Mouse (Mus musculus) neural tube, embryonic 15.5 days (tissue): Measurements from ENCODE around the gene Ccdc83. TPM values are rescaled to one million over a fixed set of nuclear protein-coding genes. Genes with fewer than 3 reads are reported as not detected.

Experiments
- ATAC-seq: fragments of 200-750 bp; cut with Nextera tagmentation; 2 replicates; pipeline ENCODE4 v1.8.0; 2017; ENCODE audit warnings: mild to moderate bottlenecking, moderate TSS enrichment, moderate library complexity; ENCODE audit not compliant: low FRiP score
- H3K27ac ChIP-seq: fragments of 300-500 bp; sonication (generic); replicated peaks from 2 replicates; pipeline ENCODE4 v1.5.1; 2015; ENCODE audit warnings: mild to moderate bottlenecking, inconsistent platforms
- H3K27me3 ChIP-seq: fragments of 300-500 bp; sonication (generic); replicated peaks from 2 replicates; pipeline ENCODE4 v1.6.1; 2015; ENCODE audit warnings: inconsistent platforms
- H3K36me3 ChIP-seq: fragments of 300-500 bp; sonication (generic); 2 replicates; pipeline ENCODE4 v1.6.1; 2015; ENCODE audit warnings: inconsistent platforms
- H3K4me1 ChIP-seq: fragments of 300-500 bp; sonication (generic); 2 replicates; pipeline ENCODE4 v1.6.1; 2015; ENCODE audit warnings: inconsistent platforms
- H3K4me2 ChIP-seq: fragments of 300-500 bp; sonication (generic); 2 replicates; pipeline ENCODE4 v1.6.1; 2015; ENCODE audit warnings: inconsistent platforms, mild to moderate bottlenecking, moderate library complexity
- H3K4me3 ChIP-seq: fragments of 300-500 bp; sonication (generic); replicated peaks from 2 replicates; pipeline ENCODE4 v1.5.1; 2015; ENCODE audit warnings: mild to moderate bottlenecking, inconsistent platforms
- H3K9ac ChIP-seq: fragments of 300-500 bp; sonication (generic); replicated peaks from 2 replicates; pipeline ENCODE4 v1.6.1; 2015; ENCODE audit warnings: mild to moderate bottlenecking, inconsistent platforms
- H3K9me3 ChIP-seq: fragments of 300-500 bp; sonication (generic); replicated peaks from 2 replicates; pipeline ENCODE4 v1.6.1; 2016; ENCODE audit warnings: inconsistent platforms
- WGBS: fragments of 180-500 bp; shearing (Covaris S2); methylation state at CpG from one replicate; pipeline ENCODE4 v1.1.7; 2015; ENCODE audit warnings: mixed read lengths; 5-methylcytosine and 5-hydroxymethylcytosine counted together
- polyA plus RNA-seq: library from polyadenylated mRNA; unstranded; fragments of >200 nt; fragmentation: Nextera tagmentation; extraction: Ambion mirVana; gene quantifications from 2 replicates; pipeline ENCODE4 v1.2.1, GENCODE M21; 2015

Ccdc83 gene
- polyA plus RNA-seq = not detected in 2 replicates

DNA sequence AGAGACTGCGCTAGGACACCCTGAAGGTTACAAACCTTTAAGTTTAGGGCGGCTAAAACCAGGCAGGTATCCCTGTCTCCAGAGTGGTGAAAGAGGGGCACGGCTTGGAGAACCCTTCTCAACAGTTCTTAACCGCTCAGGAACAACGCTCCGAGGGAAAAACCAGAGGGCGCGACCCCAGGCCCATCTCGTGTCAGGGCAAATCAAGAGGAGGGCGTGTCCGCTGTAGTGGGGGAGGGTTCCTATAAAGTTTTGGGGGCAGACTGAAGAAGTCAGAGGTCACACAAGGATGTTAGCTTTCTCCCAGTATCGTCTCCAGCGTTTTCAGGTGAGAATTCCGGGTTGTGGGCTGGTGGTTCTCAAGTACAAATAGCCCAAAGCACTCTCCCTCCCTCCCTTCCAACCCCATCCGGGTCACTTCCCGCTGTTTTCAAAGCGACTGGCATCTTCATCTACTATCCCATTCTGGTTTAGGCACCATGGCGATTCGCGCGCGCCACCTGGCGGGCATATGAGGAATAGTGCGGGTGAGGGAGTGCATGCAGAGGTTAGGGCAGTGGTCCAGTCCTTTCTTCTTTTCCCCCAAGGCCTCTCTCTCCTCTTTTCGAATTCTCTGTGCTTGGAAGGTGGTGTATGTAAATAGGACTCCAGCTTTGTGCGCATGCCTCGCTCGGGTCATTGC lies at the start of gene Ccdc83:
TSS of gene Ccdc83 (minus strand) at position 489 of the 682 bp plus-strand sequence.
- Histone ChIP-seq H3K4me2 (peak within 1 kb of the TSS; percentile 61), H3K9ac (no peak within 1 kb of the TSS), H3K27me3 (no peaks in the 10 kb centered on the region), H3K4me3 (peak within 1 kb of the TSS; percentile 28), H3K27ac (no peak within 1 kb of the TSS), H3K9me3 (no peaks in the 10 kb centered on the region), H3K36me3 (no peaks in the 10 kb centered on the region), H3K4me1 (peaks cover 5% of the 10 kb centered on the region)
- WGBS = 7% methylated on average over 28 of the region's 28 CpGs
- ATAC-seq = peak; percentile 92

DNA sequence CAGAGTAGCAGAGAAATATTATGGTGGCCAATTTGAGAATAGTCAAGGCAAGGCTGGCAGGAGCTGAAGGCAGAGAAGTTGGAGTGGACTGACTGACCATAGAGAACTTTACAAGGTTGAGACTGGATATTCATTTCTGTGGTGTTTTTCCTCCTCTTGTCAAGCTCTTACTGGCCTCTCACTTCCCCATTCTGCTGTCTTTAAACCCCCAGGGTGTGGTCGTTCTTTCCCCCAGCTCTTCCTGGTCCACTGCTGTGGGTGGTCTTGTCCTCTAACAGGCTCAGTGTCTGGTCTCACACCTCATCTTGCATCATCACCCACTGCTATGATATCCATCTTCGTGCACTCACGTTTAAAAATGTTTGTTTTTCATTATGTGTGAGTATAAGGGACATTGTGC lies 47.8 kb upstream of the Ccdc83 start:
- Histone ChIP-seq H3K4me1 (no peaks in the 10 kb centered on the region), H3K36me3 (no peaks in the 10 kb centered on the region), H3K4me3 (no peak overlapping the region), H3K27ac (no peak overlapping the region), H3K27me3 (no peaks in the 10 kb centered on the region), H3K9ac (no peak overlapping the region), H3K4me2 (no peak overlapping the region), H3K9me3 (no peaks in the 10 kb centered on the region)
- ATAC-seq = no peak
- WGBS = 82% methylated on average over 3 of the region's 3 CpGs

DNA sequence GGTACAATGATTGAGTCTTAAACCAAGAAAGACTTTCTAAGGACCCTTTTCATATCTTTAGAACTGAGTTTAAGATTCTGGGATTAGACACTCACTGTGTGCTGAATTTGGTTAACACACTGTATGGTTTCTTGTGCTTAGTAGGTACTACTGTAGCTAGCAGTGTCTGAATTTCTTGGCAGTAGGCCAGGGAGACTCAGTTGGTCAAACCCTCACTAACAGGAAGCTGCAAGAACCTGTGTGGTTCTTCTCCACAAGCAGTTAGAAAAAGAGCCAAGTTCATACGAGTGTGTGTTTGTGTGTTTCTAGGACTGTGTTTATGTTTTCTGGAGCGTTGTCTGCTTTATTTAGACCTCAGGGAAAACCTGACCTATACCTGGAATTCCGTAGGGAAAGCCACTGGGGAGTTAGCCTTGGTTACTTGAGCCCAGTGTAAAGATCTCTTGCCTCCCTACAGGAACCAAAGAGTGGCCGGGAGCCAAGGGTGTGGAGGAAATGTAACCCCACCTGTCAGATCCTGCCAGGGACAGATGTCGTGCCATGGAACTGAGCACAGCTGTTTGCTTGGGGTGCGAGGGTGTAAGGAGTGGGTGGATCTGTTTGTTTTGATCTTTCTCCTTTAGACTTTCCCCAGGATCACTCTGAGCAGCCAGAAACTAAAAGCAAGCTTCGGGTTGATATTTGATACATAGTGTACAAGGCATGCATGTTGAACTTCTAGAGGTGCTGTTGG lies 46.7 kb upstream of the Ccdc83 start:
- Histone ChIP-seq H3K4me3 (no peak overlapping the region), H3K4me2 (no peak overlapping the region), H3K4me1 (no peaks in the 10 kb centered on the region), H3K36me3 (no peaks in the 10 kb centered on the region), H3K27ac (no peak overlapping the region), H3K9me3 (no peaks in the 10 kb centered on the region), H3K27me3 (no peaks in the 10 kb centered on the region), H3K9ac (no peak overlapping the region)
- WGBS = 77% methylated on average over 7 of the region's 7 CpGs
- ATAC-seq = no peak

DNA sequence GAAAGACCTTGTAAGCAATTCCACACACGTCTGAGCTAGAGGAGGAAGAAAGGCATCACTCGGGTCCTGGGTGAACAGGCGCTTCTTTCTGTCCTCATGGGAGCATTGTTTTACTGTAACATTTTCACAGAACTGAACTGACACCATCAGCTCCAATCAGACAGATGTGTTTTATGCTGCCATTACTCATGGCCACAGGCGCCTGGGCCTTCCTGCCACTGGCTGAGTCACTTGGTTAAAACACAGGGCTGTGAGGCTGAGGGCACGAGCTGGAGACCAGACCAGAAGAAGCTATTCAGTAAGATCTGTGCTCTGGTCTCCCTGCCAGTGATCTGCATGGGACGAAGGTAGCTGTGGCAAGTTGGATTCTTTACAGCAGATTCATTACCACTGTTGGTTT lies 42.4 kb upstream of the Ccdc83 start:
- Histone ChIP-seq H3K9me3 (no peaks in the 10 kb centered on the region), H3K27ac (no peak overlapping the region), H3K9ac (no peak overlapping the region), H3K4me3 (no peak overlapping the region), H3K36me3 (no peaks in the 10 kb centered on the region), H3K27me3 (peaks cover 11% of the 10 kb centered on the region), H3K4me2 (no peak overlapping the region), H3K4me1 (peaks cover 2% of the 10 kb centered on the region)
- ATAC-seq = no peak
- 70% methylated on average over 6 of the region's 6 CpGs for WGBS

DNA sequence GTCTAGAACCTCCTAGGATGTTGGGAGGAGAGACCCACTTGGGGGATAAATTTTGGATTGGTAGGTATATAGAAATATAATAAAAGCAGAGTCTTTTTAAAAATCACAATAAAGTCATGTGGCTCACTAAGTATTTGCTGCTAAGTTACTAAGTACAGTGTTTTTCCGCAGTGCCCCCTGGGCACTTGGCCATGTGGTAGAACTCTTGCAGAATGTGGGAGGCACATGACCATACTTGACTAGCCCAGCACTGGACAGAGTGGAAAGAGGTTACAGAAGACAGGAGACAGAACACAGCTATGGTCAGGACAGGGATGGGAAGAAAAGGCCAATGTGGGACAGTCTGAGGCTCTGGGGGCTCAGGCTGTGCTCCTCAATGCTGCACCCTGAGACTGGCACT lies 41.4 kb upstream of the Ccdc83 start:
- Histone ChIP-seq H3K9ac (no peak overlapping the region), H3K9me3 (no peaks in the 10 kb centered on the region), H3K27ac (no peak overlapping the region), H3K4me2 (no peak overlapping the region), H3K4me1 (peaks cover 7% of the 10 kb centered on the region), H3K27me3 (peaks cover 17% of the 10 kb centered on the region), H3K4me3 (no peak overlapping the region), H3K36me3 (no peaks in the 10 kb centered on the region)
- no peak for ATAC-seq
- 89% methylated on average over 1 of the region's 1 CpGs for WGBS

DNA sequence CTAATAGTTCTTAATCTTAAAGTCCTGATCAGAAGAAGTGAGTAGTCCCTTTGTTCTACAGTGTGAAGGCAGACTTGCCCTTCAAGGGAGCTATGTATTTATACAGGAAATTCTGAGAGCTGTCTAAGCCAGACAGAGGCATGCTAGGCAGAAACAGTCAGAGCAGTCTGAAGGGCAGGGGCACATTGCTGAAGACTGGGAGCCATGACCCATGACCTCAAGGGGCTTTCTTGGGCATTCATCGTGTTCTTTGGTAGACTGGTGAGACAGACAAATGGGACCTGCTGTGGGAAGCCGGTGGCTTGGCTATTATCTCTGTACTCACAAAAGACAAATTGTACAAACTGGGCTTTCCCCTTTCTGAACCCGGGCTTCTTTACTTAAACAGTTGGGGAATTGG lies 40.5 kb upstream of the Ccdc83 start:
- H3K9ac ChIP-seq = no peak overlapping the region
- H3K9me3 ChIP-seq = no peaks in the 10 kb centered on the region
- H3K4me1 ChIP-seq = peaks cover 7% of the 10 kb centered on the region
- WGBS = 6% methylated on average over 3 of the region's 3 CpGs
- H3K27ac ChIP-seq = no peak overlapping the region
- no peak overlapping the region for H3K4me2 ChIP-seq
- H3K36me3 ChIP-seq = no peaks in the 10 kb centered on the region
- ATAC-seq = no peak
- no peak overlapping the region for H3K4me3 ChIP-seq
- H3K27me3 ChIP-seq = peaks cover 17% of the 10 kb centered on the region

DNA sequence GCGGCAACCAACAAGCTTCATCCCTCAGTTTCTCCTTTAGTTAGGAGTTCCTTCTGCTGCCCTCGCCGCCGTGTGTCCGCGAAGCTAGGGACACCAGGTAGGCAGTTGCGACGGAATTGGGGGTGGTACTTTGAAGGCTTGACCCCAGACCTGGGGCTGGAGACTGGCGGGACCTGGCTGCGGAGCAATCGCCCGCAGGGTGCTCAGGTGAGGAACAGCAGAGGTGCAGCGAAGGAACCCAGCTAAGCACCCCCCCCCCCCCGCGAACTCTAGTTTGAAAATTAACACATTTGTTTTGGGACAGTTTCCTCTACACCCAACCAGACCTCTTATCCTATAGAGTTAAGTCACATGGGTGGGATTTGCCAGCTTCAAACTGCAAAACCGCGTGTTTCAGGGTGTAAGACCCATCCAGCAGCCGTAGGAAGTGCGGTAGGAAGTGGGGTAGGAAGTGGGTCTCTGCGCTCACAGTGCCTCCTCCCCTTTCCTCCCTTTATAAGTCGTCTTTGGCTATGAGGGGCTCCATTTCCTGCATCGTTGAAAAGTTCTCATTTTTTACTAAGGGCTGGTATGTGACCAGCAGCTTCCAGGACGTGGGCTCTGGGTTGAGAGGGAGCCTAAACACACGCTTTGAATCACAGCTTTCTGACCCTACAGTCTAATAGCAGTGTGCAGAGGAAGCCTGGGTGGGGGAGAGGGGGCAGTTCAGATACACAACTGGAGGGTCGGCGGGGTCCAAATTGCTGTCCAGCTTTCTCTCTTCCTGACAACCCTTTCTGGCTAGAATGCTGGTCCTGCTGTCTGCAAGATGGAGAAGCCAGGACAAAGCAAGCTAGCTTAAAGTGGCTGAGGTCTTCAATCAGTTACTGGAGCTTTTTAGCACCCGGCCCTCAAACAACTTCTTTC lies 37.3 kb upstream of the Ccdc83 start:
- H3K9ac ChIP-seq = peak overlapping the region; percentile 64
- WGBS = 3% methylated on average over 27 of the region's 27 CpGs
- no peaks in the 10 kb centered on the region for H3K36me3 ChIP-seq
- ATAC-seq = peak; percentile 45; the same call in 1 of the 2 replicates
- no peaks in the 10 kb centered on the region for H3K9me3 ChIP-seq
- peaks cover 30% of the 10 kb centered on the region for H3K27me3 ChIP-seq
- H3K4me2 ChIP-seq = peak overlapping the region; percentile 99
- peak overlapping the region; percentile 67 for H3K4me3 ChIP-seq
- H3K27ac ChIP-seq = no peak overlapping the region
- H3K4me1 ChIP-seq = peaks cover 7% of the 10 kb centered on the region

DNA sequence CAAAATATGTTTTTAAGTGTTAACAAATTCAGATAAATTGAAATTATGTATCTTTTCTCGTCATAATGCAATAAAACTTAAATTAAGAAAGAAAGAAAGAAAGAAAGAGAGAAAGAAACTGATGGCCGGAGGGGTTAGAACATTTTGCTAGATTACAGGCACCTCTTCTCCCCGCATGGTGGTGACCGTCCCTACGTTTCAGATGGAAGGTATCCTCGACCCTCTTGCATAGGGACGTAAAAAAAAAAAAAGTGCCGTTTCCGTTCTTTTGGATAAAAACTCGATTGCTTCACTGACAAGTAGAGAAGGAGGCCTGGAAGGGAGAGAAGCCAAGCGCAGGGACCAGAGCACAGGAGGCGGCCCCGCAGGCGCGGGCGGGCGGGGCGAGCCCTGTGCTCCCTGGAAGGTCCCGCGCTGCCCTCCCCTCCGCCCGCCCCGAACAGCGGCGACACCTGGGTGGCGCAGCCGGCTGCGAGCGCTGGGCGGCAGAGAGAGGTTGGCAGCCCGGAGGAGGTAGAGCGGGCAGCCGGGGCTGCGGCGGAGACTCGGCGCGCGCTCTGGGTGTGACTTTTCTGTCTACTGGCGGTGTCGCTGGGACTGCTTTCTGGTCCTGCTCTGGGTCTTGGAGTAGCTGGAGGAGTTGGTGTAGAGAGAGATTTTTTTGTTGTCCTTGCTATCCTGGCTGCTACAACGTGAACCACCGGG lies 36.5 kb upstream of the Ccdc83 start, which contains the start of gene Sytl2:
TSS of gene Sytl2 (plus strand) at position 311 of the 705 bp plus-strand sequence.
- H3K27ac ChIP-seq = no peak within 1 kb of the TSS
- peaks cover 7% of the 10 kb centered on the region for H3K4me1 ChIP-seq
- peak; percentile 86 for ATAC-seq
- H3K4me3 ChIP-seq = peak within 1 kb of the TSS; percentile 67
- WGBS = 1% methylated on average over 41 of the region's 43 CpGs
- peak within 1 kb of the TSS; percentile 99 for H3K4me2 ChIP-seq
- peaks cover 30% of the 10 kb centered on the region for H3K27me3 ChIP-seq
- H3K36me3 ChIP-seq = no peaks in the 10 kb centered on the region
- H3K9ac ChIP-seq = peak within 1 kb of the TSS; percentile 64
- no peaks in the 10 kb centered on the region for H3K9me3 ChIP-seq

DNA sequence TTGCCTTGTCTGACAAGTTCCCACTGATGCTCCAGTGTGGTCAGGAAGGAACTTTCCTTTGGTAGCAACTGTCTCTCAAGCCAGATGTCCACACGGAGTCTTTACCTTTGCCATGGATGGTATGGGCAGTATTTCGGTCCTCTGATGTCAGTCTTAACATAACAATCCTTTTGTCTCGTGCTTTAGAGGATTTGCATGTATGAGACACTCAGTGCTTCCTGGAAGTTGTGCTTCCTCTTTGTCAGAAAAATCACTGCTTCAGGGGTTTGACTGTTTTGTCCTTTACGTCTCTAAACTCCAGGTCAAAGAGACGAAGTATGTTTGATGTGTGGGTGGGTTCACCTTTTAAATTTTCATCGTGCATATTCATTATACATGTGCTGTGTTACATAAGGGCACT lies 26.3 kb upstream of the Ccdc83 start:
- WGBS = 87% methylated on average over 6 of the region's 6 CpGs
- Histone ChIP-seq H3K27me3 (no peaks in the 10 kb centered on the region), H3K4me3 (no peak overlapping the region), H3K36me3 (no peaks in the 10 kb centered on the region), H3K9ac (no peak overlapping the region), H3K9me3 (no peaks in the 10 kb centered on the region), H3K27ac (no peak overlapping the region), H3K4me2 (no peak overlapping the region), H3K4me1 (no peaks in the 10 kb centered on the region)
- no peak for ATAC-seq

DNA sequence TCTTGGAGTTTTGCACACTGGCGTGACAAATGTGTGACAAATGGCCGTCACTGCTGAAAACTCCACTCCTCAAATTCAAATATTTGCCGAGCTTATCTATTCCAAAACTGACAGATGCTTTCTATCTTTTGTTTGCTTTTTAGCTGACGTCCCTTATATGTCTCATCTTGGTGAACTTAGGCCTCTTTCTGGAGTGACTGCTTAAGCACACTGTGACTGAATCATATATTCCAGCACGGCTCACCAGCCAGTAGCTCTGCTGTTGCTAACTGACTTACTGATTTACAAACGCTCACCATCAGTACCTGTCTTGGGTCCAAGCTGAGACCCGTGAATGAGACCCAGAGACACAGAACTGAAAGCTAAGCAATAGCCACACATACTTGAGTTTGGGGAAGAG lies 19.2 kb upstream of the Ccdc83 start:
- no peaks in the 10 kb centered on the region for H3K36me3 ChIP-seq
- 71% methylated on average over 7 of the region's 7 CpGs for WGBS

DNA sequence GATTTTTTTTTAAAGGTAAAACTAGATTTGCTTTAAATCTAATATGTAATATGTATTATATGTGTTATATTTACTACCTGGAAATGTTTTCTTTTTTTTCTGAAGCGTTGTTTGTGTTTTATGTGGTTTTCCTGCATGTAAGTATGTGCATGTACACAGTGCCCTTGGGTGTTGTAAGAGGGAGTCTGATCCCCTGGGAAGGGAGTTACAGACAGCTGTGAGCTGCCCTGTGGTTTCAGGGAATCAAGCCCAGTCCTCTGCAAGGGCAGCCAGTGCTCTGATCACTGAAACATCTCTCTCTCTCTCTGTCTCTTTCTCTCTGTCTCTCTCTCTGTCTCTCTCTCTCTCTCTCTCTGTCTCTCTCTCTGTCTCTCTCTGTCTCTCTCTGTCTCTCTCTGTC lies 17.2 kb upstream of the Ccdc83 start:
- WGBS = 81% methylated on average over 1 of the region's 1 CpGs
- Histone ChIP-seq H3K4me3 (no peak overlapping the region), H3K4me2 (no peak overlapping the region), H3K36me3 (no peaks in the 10 kb centered on the region), H3K9ac (no peak overlapping the region), H3K4me1 (no peaks in the 10 kb centered on the region), H3K27me3 (no peaks in the 10 kb centered on the region), H3K27ac (no peak overlapping the region), H3K9me3 (no peaks in the 10 kb centered on the region)
- no peak for ATAC-seq

More for the DNA sequence above, 19.2 kb upstream of the Ccdc83 start:
- Histone ChIP-seq H3K27ac (no peak overlapping the region), H3K4me3 (no peak overlapping the region), H3K4me2 (no peak overlapping the region), H3K9me3 (no peaks in the 10 kb centered on the region), H3K9ac (no peak overlapping the region), H3K27me3 (no peaks in the 10 kb centered on the region), H3K4me1 (no peaks in the 10 kb centered on the region)
- no peak for ATAC-seq
